Mouse (Mus musculus) hindbrain, embryonic 13.5 days (tissue): ENCODE measurements around the gene Fto. TPM values are rescaled to one million over a fixed set of nuclear protein-coding genes. Genes with fewer than 3 reads are reported as not detected.
A peak's percentile ranks its signal among the peaks of the same experiment; 100 is the strongest.

Experiments used
- ATAC-seq: fragments of 200-750 bp; cut with Nextera tagmentation; 2 replicates; pipeline ENCODE4 v1.8.0; 2017; ENCODE audit warnings: moderate TSS enrichment; ENCODE audit not compliant: low FRiP score
- H3K27ac ChIP-seq: fragments of 300-500 bp; sonication (generic); 2 replicates; pipeline ENCODE4 v1.5.1; 2015; ENCODE audit warnings: inconsistent platforms, mild to moderate bottlenecking, moderate library complexity
- H3K27me3 ChIP-seq: fragments of 300-500 bp; sonication (generic); 2 replicates; pipeline ENCODE4 v1.6.1; 2015; ENCODE audit warnings: mild to moderate bottlenecking, inconsistent platforms
- H3K36me3 ChIP-seq: fragments of 300-500 bp; sonication (generic); 2 replicates; pipeline ENCODE4 v1.6.1; 2015; ENCODE audit warnings: mild to moderate bottlenecking, inconsistent platforms
- H3K4me1 ChIP-seq: fragments of 300-500 bp; sonication (generic); replicated peaks from 2 replicates; pipeline ENCODE4 v1.6.1; 2015; ENCODE audit warnings: inconsistent platforms
- H3K4me2 ChIP-seq: fragments of 300-500 bp; sonication (generic); 2 replicates; pipeline ENCODE4 v1.6.1; 2015; ENCODE audit warnings: inconsistent platforms, mild to moderate bottlenecking, moderate library complexity
- H3K4me3 ChIP-seq: fragments of 300-500 bp; sonication (generic); 2 replicates; pipeline ENCODE4 v1.5.1; 2015; ENCODE audit warnings: mild to moderate bottlenecking, inconsistent platforms
- H3K9ac ChIP-seq: fragments of 300-500 bp; sonication (generic); 2 replicates; pipeline ENCODE4 v1.6.1; 2015; ENCODE audit warnings: mild to moderate bottlenecking, inconsistent platforms
- H3K9me3 ChIP-seq: fragments of 300-500 bp; sonication (generic); 2 replicates; pipeline ENCODE4 v1.6.1; 2016; ENCODE audit warnings: inconsistent platforms
- WGBS: fragments of 180-500 bp; shearing (Covaris S2); methylation state at CpG from one replicate; pipeline ENCODE4 v1.1.7; 2015; 5-methylcytosine and 5-hydroxymethylcytosine counted together
- polyA plus RNA-seq: library from polyadenylated mRNA; unstranded; fragments of >200 nt; fragmentation: Nextera tagmentation; extraction: Ambion mirVana; gene quantifications from 2 replicates; pipeline ENCODE4 v1.2.1, GENCODE M21; 2015

Gene Fto
- polyA plus RNA-seq, 1 experiment from 2014 or later: 126 TPM

GRCm38 (mm10) chr8:91350628-91351027, 37.3 kb downstream of the Fto start:
- Histone ChIP-seq H3K4me3 (no peak overlapping the region), H3K27me3 (no peaks in the 10 kb centered on the region), H3K4me1 (peaks cover 15% of the 10 kb centered on the region), H3K9me3 (no peaks in the 10 kb centered on the region), H3K4me2 (no peak overlapping the region), H3K27ac (no peak overlapping the region), H3K9ac (no peak overlapping the region), H3K36me3 (no peaks in the 10 kb centered on the region)
- 73% methylated on average over 7 of the region's 7 CpGs for WGBS
- no peak for ATAC-seq

GRCm38 (mm10) chr8:91352598-91352997, 39.3 kb downstream of the Fto start:
- Histone ChIP-seq H3K4me1 (peaks cover 31% of the 10 kb centered on the region), H3K27me3 (no peaks in the 10 kb centered on the region), H3K4me3 (no peak overlapping the region), H3K9ac (no peak overlapping the region), H3K9me3 (no peaks in the 10 kb centered on the region), H3K27ac (no peak overlapping the region), H3K4me2 (no peak overlapping the region), H3K36me3 (no peaks in the 10 kb centered on the region)
- ATAC-seq: no peak
- WGBS: 91% methylated on average over 3 of the region's 3 CpGs

GRCm38 (mm10) chr8:91353062-91353461, 39.7 kb downstream of the Fto start:
- Histone ChIP-seq H3K4me3 (no peak overlapping the region), H3K27ac (no peak overlapping the region), H3K4me1 (peaks cover 32% of the 10 kb centered on the region), H3K27me3 (0 out of 2 replicates have a peak, but pooled peaks cover 2% of the 10 kb centered on the region), H3K9me3 (no peaks in the 10 kb centered on the region), H3K9ac (no peak overlapping the region), H3K4me2 (no peak overlapping the region), H3K36me3 (no peaks in the 10 kb centered on the region)
- ATAC-seq: no peak
- 78% methylated on average over 5 of the region's 5 CpGs for WGBS

- Histone ChIP-seq H3K27me3 (peaks cover 9% of the 10 kb centered on the region; the same call in 1 of the 2 replicates), H3K4me3 (no peak overlapping the region), H3K27ac (no peak overlapping the region), H3K9me3 (no peaks in the 10 kb centered on the region), H3K4me1 (peaks cover 39% of the 10 kb centered on the region), H3K4me2 (no peak overlapping the region), H3K9ac (no peak overlapping the region), H3K36me3 (no peaks in the 10 kb centered on the region)
- 85% methylated on average over 4 of the region's 4 CpGs for whole genome bisulfite sequencing
- ATAC-seq: no peak
Observed at GRCm38 (mm10) chr8:91353907-91354306, 40.6 kb downstream of the Fto start.

- Histone ChIP-seq H3K27me3 (peaks cover 13% of the 10 kb centered on the region), H3K27ac (peak overlapping the region; percentile 77), H3K4me2 (peak overlapping the region; percentile 37), H3K4me1 (peaks cover 39% of the 10 kb centered on the region), H3K36me3 (no peaks in the 10 kb centered on the region), H3K9ac (peak overlapping the region; percentile 30; the same call in 1 of the 2 replicates), H3K9me3 (no peaks in the 10 kb centered on the region), H3K4me3 (no peak overlapping the region)
- ATAC-seq: no peak
- WGBS: 31% methylated on average over 10 of the region's 10 CpGs
Observed at GRCm38 (mm10) chr8:91355301-91355905, 42.1 kb downstream of the Fto start.

- Histone ChIP-seq H3K27ac (peak overlapping the region; percentile 77), H3K4me3 (no peak overlapping the region), H3K9me3 (no peaks in the 10 kb centered on the region), H3K4me2 (peak overlapping the region; percentile 37), H3K27me3 (peaks cover 20% of the 10 kb centered on the region), H3K4me1 (peaks cover 35% of the 10 kb centered on the region), H3K36me3 (no peaks in the 10 kb centered on the region), H3K9ac (no peak overlapping the region)
- ATAC-seq: peak; percentile 64
- 40% methylated on average over 11 of the region's 11 CpGs for WGBS
Observed at GRCm38 (mm10) chr8:91355956-91356699, 42.8 kb downstream of the Fto start.

- Histone ChIP-seq H3K27me3 (peaks cover 32% of the 10 kb centered on the region), H3K9ac (no peak overlapping the region), H3K27ac (no peak overlapping the region), H3K4me3 (no peak overlapping the region), H3K4me1 (peaks cover 35% of the 10 kb centered on the region), H3K36me3 (no peaks in the 10 kb centered on the region), H3K4me2 (no peak overlapping the region), H3K9me3 (no peaks in the 10 kb centered on the region)
- ATAC-seq: no peak
- WGBS: 96% methylated on average over 4 of the region's 4 CpGs
Observed at GRCm38 (mm10) chr8:91357493-91358014, 44.2 kb downstream of the Fto start.

GRCm38 (mm10) chr8:91358016-91358415, 44.7 kb downstream of the Fto start:
- H3K9me3 ChIP-seq: no peaks in the 10 kb centered on the region
- peaks cover 36% of the 10 kb centered on the region for H3K27me3 ChIP-seq
- ATAC-seq: no peak
- H3K4me2 ChIP-seq: no peak overlapping the region
- no peaks in the 10 kb centered on the region for H3K36me3 ChIP-seq
- no peak overlapping the region for H3K27ac ChIP-seq
- WGBS: 84% methylated on average over 5 of the region's 5 CpGs
- peaks cover 35% of the 10 kb centered on the region for H3K4me1 ChIP-seq
- no peak overlapping the region for H3K4me3 ChIP-seq
- no peak overlapping the region for H3K9ac ChIP-seq

- Histone ChIP-seq H3K9me3 (no peaks in the 10 kb centered on the region), H3K9ac (no peak overlapping the region), H3K4me3 (no peak overlapping the region), H3K36me3 (no peaks in the 10 kb centered on the region), H3K27ac (no peak overlapping the region), H3K4me2 (no peak overlapping the region), H3K4me1 (peaks cover 39% of the 10 kb centered on the region), H3K27me3 (peaks cover 47% of the 10 kb centered on the region)
- ATAC-seq: no peak
- 77% methylated on average over 9 of the region's 9 CpGs for WGBS
Observed at GRCm38 (mm10) chr8:91359511-91359910, 46.2 kb downstream of the Fto start.

GRCm38 (mm10) chr8:91360644-91361357, 47.5 kb downstream of the Fto start:
- 93% methylated on average over 10 of the region's 10 CpGs for WGBS
- ATAC-seq: no peak
- no peak overlapping the region for H3K4me3 ChIP-seq
- no peak overlapping the region for H3K9ac ChIP-seq
- no peak overlapping the region for H3K4me2 ChIP-seq
- H3K4me1 ChIP-seq: peaks cover 40% of the 10 kb centered on the region
- peaks cover 53% of the 10 kb centered on the region for H3K27me3 ChIP-seq
- H3K9me3 ChIP-seq: no peaks in the 10 kb centered on the region
- no peaks in the 10 kb centered on the region for H3K36me3 ChIP-seq
- no peak overlapping the region for H3K27ac ChIP-seq

GRCm38 (mm10) chr8:91363272-91363860, 50.0 kb downstream of the Fto start:
- Histone ChIP-seq H3K9ac (no peak overlapping the region), H3K4me2 (no peak overlapping the region), H3K36me3 (no peaks in the 10 kb centered on the region), H3K27ac (no peak overlapping the region), H3K27me3 (peaks cover 59% of the 10 kb centered on the region), H3K9me3 (no peaks in the 10 kb centered on the region), H3K4me3 (no peak overlapping the region), H3K4me1 (peaks cover 25% of the 10 kb centered on the region)
- 91% methylated on average over 10 of the region's 10 CpGs for WGBS
- no peak for ATAC-seq

- ATAC-seq: 0 out of 2 replicates have a peak, but pooled peaks have one; percentile 49
- H3K27me3 ChIP-seq: peaks cover 58% of the 10 kb centered on the region
- H3K4me3 ChIP-seq: no peak overlapping the region
- 50% methylated on average over 6 of the region's 6 CpGs for WGBS
- no peak overlapping the region for H3K4me2 ChIP-seq
- H3K36me3 ChIP-seq: no peaks in the 10 kb centered on the region
- H3K9me3 ChIP-seq: no peaks in the 10 kb centered on the region
- no peak overlapping the region for H3K9ac ChIP-seq
- H3K4me1 ChIP-seq: peaks cover 21% of the 10 kb centered on the region
- H3K27ac ChIP-seq: no peak overlapping the region
Observed at GRCm38 (mm10) chr8:91364216-91364615, 50.9 kb downstream of the Fto start.
